Mouse (Mus musculus): Measurements from ENCODE around the gene Rec114. TPM values are rescaled to one million over a fixed set of nuclear protein-coding genes. Genes with fewer than 3 reads are reported as not detected.

Rec114 gene
- polyA plus RNA-seq, 1 experiment from 2014 or later: 1.3 TPM

DNA sequence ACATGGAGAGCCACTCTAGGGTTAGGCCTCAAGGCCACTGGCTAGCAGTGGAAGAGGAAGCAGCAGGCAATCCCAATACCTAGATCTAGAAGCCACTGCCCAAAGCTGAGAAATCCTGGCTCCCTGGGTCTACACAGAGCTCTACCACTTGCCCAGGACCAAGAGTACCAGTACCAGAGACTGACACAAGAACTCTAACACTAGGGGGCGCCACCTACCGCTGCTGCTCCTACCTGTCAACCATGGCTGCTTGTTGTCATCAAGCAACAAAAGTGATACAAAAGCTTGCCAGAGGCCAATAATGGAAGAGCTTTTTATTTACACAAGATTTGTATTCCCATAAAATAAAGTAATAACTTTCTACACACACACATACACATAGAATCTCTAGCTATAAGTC lies 33.8 kb downstream of the Rec114 start:
- H3K9me3 ChIP-seq: no peaks in the 10 kb centered on the region
- no peaks in the 10 kb centered on the region for H3K27me3 ChIP-seq
- H3K4me2 ChIP-seq (replicated peaks): no peak overlapping the region
- no peak overlapping the region for H3K4me3 ChIP-seq (replicated peaks)
- 9% methylated on average over 2 of the region's 2 CpGs for WGBS
- no peak overlapping the region for H3K9ac ChIP-seq (replicated peaks)
- H3K36me3 ChIP-seq: no peaks in the 10 kb centered on the region
- H3K27ac ChIP-seq: no peak overlapping the region
- ATAC-seq: no peak
- H3K4me1 ChIP-seq (replicated peaks): no peaks in the 10 kb centered on the region; the same call in 1 of the 2 replicates

GRCm38 (mm10) chr9:58707796-58708195 lies 36.0 kb downstream of the Rec114 start:
- H3K27ac ChIP-seq: no peak overlapping the region
- H3K4me3 ChIP-seq (replicated peaks): no peak overlapping the region
- H3K9me3 ChIP-seq: no peaks in the 10 kb centered on the region
- 89% methylated on average over 11 of the region's 11 CpGs for WGBS
- no peaks in the 10 kb centered on the region; the same call in 1 of the 2 replicates for H3K4me1 ChIP-seq (replicated peaks)
- no peak overlapping the region for H3K9ac ChIP-seq (replicated peaks)
- no peak overlapping the region for H3K4me2 ChIP-seq (replicated peaks)
- no peaks in the 10 kb centered on the region for H3K27me3 ChIP-seq
- no peak for ATAC-seq
- H3K36me3 ChIP-seq: no peaks in the 10 kb centered on the region

GRCm38 (mm10) chr9:58706024-58706423 lies 37.7 kb downstream of the Rec114 start:
- ATAC-seq: no peak
- Histone ChIP-seq H3K4me1 (replicated peaks) (no peaks in the 10 kb centered on the region), H3K9ac (replicated peaks) (no peak overlapping the region), H3K27me3 (no peaks in the 10 kb centered on the region), H3K9me3 (no peaks in the 10 kb centered on the region), H3K27ac (no peak overlapping the region), H3K36me3 (no peaks in the 10 kb centered on the region), H3K4me2 (replicated peaks) (no peak overlapping the region), H3K4me3 (replicated peaks) (no peak overlapping the region)
- 86% methylated on average over 7 of the region's 7 CpGs for WGBS

GRCm38 (mm10) chr9:58703766-58704165 lies 40.0 kb downstream of the Rec114 start:
- H3K9me3 ChIP-seq: no peaks in the 10 kb centered on the region
- no peak overlapping the region for H3K4me2 ChIP-seq (replicated peaks)
- no peak overlapping the region for H3K9ac ChIP-seq (replicated peaks)
- 77% methylated on average over 7 of the region's 7 CpGs for WGBS
- no peaks in the 10 kb centered on the region for H3K36me3 ChIP-seq
- no peak for ATAC-seq
- no peaks in the 10 kb centered on the region for H3K4me1 ChIP-seq (replicated peaks)
- H3K27me3 ChIP-seq: no peaks in the 10 kb centered on the region
- no peak overlapping the region for H3K27ac ChIP-seq
- H3K4me3 ChIP-seq (replicated peaks): no peak overlapping the region

GRCm38 (mm10) chr9:58701751-58702150 lies 42.0 kb downstream of the Rec114 start:
- H3K9me3 ChIP-seq: no peaks in the 10 kb centered on the region
- no peaks in the 10 kb centered on the region for H3K36me3 ChIP-seq
- H3K4me2 ChIP-seq (replicated peaks): no peak overlapping the region
- WGBS: 91% methylated on average over 2 of the region's 2 CpGs
- no peak overlapping the region for H3K9ac ChIP-seq (replicated peaks)
- no peak overlapping the region for H3K27ac ChIP-seq
- ATAC-seq: no peak
- H3K27me3 ChIP-seq: no peaks in the 10 kb centered on the region
- H3K4me3 ChIP-seq (replicated peaks): no peak overlapping the region
- H3K4me1 ChIP-seq (replicated peaks): no peaks in the 10 kb centered on the region

DNA sequence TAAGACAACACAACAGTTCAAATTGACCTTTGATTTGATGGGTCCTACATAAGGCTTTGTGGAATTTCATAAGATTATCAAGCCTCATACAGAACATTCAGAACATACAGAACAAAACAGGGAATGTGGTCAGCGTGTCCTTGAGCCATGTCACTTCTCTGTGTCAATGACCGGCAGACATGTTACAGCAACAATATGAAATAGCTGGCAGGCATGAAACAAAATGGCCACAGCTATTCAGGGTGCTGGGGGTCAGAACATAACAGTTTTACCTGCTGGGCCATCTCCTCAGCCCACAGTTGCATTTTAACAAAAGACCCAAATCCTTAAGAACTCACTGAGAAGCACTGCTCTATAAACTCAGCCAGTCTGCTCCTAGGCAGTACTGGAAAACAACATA lies 45.3 kb downstream of the Rec114 start:
- no peaks in the 10 kb centered on the region for H3K36me3 ChIP-seq
- no peak overlapping the region for H3K27ac ChIP-seq
- no peak overlapping the region for H3K4me3 ChIP-seq (replicated peaks)
- no peaks in the 10 kb centered on the region for H3K4me1 ChIP-seq (replicated peaks)
- ATAC-seq: no peak
- no peaks in the 10 kb centered on the region for H3K27me3 ChIP-seq
- no peaks in the 10 kb centered on the region for H3K9me3 ChIP-seq
- H3K4me2 ChIP-seq (replicated peaks): no peak overlapping the region
- no peak overlapping the region for H3K9ac ChIP-seq (replicated peaks)
- 92% methylated on average over 2 of the region's 2 CpGs for WGBS

DNA sequence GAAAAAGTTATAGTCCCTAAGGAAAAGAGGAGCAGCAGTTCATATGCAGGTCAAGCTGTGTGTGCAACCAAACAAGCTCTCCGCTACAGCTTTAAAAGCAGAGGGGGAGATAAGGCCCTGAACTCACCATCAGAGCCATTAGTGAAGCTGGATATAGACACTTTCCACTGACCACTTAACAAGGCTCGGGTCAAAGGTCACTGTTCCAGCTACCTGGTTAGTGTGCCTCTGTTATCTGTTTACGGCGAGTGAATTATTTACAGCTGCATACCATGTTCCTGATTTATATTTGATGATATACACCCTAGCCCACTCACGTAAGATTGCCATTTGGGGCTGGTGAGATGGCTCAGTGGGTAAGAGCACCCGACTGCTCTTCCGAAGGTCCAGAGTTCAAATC lies 52.3 kb downstream of the Rec114 start:
- H3K9ac ChIP-seq (replicated peaks): no peak overlapping the region
- 90% methylated on average over 7 of the region's 7 CpGs for WGBS

GRCm38 (mm10) chr9:58690701-58691100 lies 53.1 kb downstream of the Rec114 start:
- Histone ChIP-seq H3K9ac (replicated peaks) (no peak overlapping the region), H3K9me3 (no peaks in the 10 kb centered on the region), H3K4me2 (replicated peaks) (no peak overlapping the region), H3K27me3 (no peaks in the 10 kb centered on the region), H3K27ac (no peak overlapping the region), H3K4me1 (replicated peaks) (no peaks in the 10 kb centered on the region), H3K4me3 (replicated peaks) (no peak overlapping the region), H3K36me3 (no peaks in the 10 kb centered on the region)
- ATAC-seq: no peak
- WGBS: 85% methylated on average over 4 of the region's 4 CpGs

More for the DNA sequence above, 52.3 kb downstream of the Rec114 start:
- Histone ChIP-seq H3K27ac (no peak overlapping the region), H3K4me2 (replicated peaks) (no peak overlapping the region), H3K36me3 (no peaks in the 10 kb centered on the region), H3K4me3 (replicated peaks) (no peak overlapping the region), H3K27me3 (no peaks in the 10 kb centered on the region), H3K4me1 (replicated peaks) (no peaks in the 10 kb centered on the region), H3K9me3 (no peaks in the 10 kb centered on the region)
- no peak for ATAC-seq

DNA sequence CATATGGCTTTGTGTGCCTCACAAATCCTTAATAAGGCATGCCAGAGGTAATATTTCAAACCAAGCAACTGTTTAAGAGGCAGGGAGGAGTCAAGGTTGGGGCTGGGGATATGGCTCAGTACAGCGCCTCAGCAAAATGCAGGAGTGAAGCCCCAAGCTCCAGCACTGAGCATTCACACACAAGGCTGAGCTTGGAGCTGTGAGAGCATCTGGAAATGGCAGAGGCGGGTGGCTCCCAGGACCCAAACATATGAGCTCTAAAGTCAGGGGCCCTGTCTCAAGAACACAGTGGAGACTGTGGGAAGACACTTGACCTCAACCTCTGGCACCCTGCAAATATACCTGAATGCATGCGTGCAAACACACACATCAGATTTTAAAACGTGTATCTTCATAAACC lies 55.7 kb downstream of the Rec114 start:
- no peak for ATAC-seq
- H3K9me3 ChIP-seq: no peaks in the 10 kb centered on the region

GRCm38 (mm10) chr9:58685290-58685689 lies 58.5 kb downstream of the Rec114 start:
- no peaks in the 10 kb centered on the region for H3K36me3 ChIP-seq
- no peak for ATAC-seq
- H3K9ac ChIP-seq (replicated peaks): no peak overlapping the region
- H3K4me3 ChIP-seq (replicated peaks): no peak overlapping the region
- H3K27ac ChIP-seq: no peak overlapping the region
- no peak overlapping the region for H3K4me2 ChIP-seq (replicated peaks)
- H3K9me3 ChIP-seq: no peaks in the 10 kb centered on the region
- H3K27me3 ChIP-seq: no peaks in the 10 kb centered on the region
- no peaks in the 10 kb centered on the region for H3K4me1 ChIP-seq (replicated peaks)
- 90% methylated on average over 10 of the region's 10 CpGs for WGBS

More for the DNA sequence above, 55.7 kb downstream of the Rec114 start:
- Histone ChIP-seq H3K36me3 (no peaks in the 10 kb centered on the region), H3K4me2 (replicated peaks) (no peak overlapping the region), H3K27me3 (no peaks in the 10 kb centered on the region), H3K4me1 (replicated peaks) (no peaks in the 10 kb centered on the region), H3K9ac (replicated peaks) (no peak overlapping the region), H3K27ac (no peak overlapping the region), H3K4me3 (replicated peaks) (no peak overlapping the region)
- WGBS: 88% methylated on average over 4 of the region's 4 CpGs

- Histone ChIP-seq H3K4me2 (replicated peaks) (no peak overlapping the region), H3K36me3 (no peaks in the 10 kb centered on the region), H3K9me3 (no peaks in the 10 kb centered on the region; the same call in 1 of the 2 replicates), H3K4me1 (replicated peaks) (no peaks in the 10 kb centered on the region), H3K27me3 (no peaks in the 10 kb centered on the region), H3K4me3 (replicated peaks) (no peak overlapping the region), H3K27ac (no peak overlapping the region), H3K9ac (replicated peaks) (no peak overlapping the region)
- WGBS: 31% methylated on average over 6 of the region's 6 CpGs
- ATAC-seq: no peak
Observed at GRCm38 (mm10) chr9:58683372-58683771, 60.4 kb downstream of the Rec114 start.

GRCm38 (mm10) chr9:58682106-58682505 lies 61.7 kb downstream of the Rec114 start:
- H3K4me2 ChIP-seq (replicated peaks): no peak overlapping the region
- H3K9ac ChIP-seq (replicated peaks): no peak overlapping the region
- ATAC-seq: no peak
- H3K4me3 ChIP-seq (replicated peaks): no peak overlapping the region
- no peaks in the 10 kb centered on the region for H3K4me1 ChIP-seq (replicated peaks)
- no peak overlapping the region for H3K27ac ChIP-seq
- H3K9me3 ChIP-seq: no peaks in the 10 kb centered on the region; the same call in 1 of the 2 replicates
- H3K27me3 ChIP-seq: no peaks in the 10 kb centered on the region
- H3K36me3 ChIP-seq: no peaks in the 10 kb centered on the region
- WGBS: 77% methylated on average over 6 of the region's 6 CpGs

DNA sequence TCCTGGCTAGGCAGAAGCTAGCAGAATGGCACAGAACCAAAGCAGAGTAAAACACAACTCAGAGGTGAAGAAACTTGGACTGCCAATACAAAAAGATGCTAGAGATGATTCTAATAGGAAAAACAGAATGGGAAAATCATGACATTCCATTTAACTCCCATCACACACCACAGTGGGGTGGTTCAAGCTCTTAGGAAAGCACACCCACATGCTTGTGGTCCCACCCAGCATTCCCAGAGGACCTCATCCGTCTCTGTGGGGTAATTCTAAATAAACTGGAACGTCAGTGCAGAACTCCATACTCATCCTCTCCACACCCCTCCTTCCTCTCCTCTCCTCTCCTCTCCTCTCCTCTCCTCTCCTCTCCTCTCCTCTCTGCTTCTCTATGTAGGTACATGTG lies 62.4 kb downstream of the Rec114 start:
- H3K27me3 ChIP-seq: no peaks in the 10 kb centered on the region
- no peak overlapping the region for H3K4me2 ChIP-seq (replicated peaks)
- H3K27ac ChIP-seq: no peak overlapping the region
- no peak for ATAC-seq
- H3K36me3 ChIP-seq: no peaks in the 10 kb centered on the region
- H3K9me3 ChIP-seq: no peaks in the 10 kb centered on the region; the same call in 1 of the 2 replicates
- no peak overlapping the region for H3K4me3 ChIP-seq (replicated peaks)
- WGBS: 83% methylated on average over 2 of the region's 2 CpGs
- H3K9ac ChIP-seq (replicated peaks): no peak overlapping the region
- H3K4me1 ChIP-seq (replicated peaks): no peaks in the 10 kb centered on the region
